Mouse (Mus musculus): ENCODE measurements around the gene Ddx49. TPM values are rescaled to one million over a fixed set of nuclear protein-coding genes. Genes with fewer than 3 reads are reported as not detected.

Gene Ddx49
- polyA plus RNA-seq, 1 experiment from 2014 or later = 54.1 TPM

DNA sequence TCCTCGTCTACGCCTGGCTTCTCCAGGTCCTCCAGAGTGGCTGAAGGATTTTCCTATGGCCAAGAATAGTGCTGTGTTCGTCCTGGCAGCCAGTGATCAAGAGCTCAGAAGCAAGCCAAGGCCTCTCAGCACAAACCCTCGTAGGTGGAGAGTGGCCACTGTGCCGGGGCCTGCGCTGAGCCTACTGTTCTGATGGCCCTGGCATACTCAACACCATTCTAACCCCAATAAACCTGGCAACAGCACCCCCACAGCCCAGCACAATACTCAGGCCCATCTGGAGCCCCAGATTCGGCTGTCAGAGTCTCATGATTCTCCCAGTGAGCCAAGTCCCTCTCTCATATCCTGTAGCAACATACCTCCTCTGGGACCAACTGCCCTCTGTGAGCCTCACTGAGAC, 38.4 kb upstream of the Ddx49 start:
- ATAC-seq (ENCODE audit: low FRiP score, low TSS enrichment) = no peak
- WGBS = 90% methylated on average over 7 of the region's 7 CpGs

DNA sequence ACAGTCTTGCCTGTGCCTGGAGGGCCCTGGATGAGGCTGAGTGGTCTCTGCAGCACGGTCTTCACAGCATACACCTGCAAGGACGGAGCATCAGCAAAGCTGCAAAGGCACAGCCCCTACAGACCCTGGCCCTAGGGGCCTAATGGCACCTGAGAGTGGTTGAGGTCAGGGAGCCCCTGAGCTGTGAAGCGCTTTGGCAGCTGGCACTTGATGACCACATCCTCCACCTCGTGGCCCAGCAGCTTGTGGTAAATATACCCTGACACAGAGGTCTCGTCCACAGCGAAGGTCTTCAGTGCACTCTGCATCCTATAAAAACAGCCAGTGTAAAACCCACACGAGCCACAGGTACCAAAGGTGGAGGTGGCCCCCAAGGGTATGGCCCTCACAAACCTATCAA, 36.6 kb upstream of the Ddx49 start:
- 85% methylated on average over 7 of the region's 7 CpGs for WGBS
- Histone ChIP-seq H3K36me3 (ENCODE audit: insufficient read depth, low read length) (peaks cover 91% of the 10 kb centered on the region), H3K4me1 (ENCODE audit: insufficient read depth, low read length) (no peaks in the 10 kb centered on the region), H3K9ac (replicated peaks; ENCODE audit: low read length) (no peak overlapping the region), H3K9me3 (ENCODE audit: low read length) (no peaks in the 10 kb centered on the region), H3K27ac (ENCODE audit: low read length) (no peak overlapping the region), H3K27me3 (ENCODE audit: insufficient read depth, low read length) (no peaks in the 10 kb centered on the region), H3K4me2 (replicated peaks; ENCODE audit: low read depth, low read length) (no peak overlapping the region), H3K4me3 (ENCODE audit: low read length) (no peak overlapping the region)
- no peak for ATAC-seq (ENCODE audit: low FRiP score, low TSS enrichment)

More for the DNA sequence above, 38.4 kb upstream of the Ddx49 start:
- Histone ChIP-seq H3K36me3 (ENCODE audit: insufficient read depth, low read length) (peaks cover 76% of the 10 kb centered on the region), H3K4me3 (ENCODE audit: low read length) (no peak overlapping the region), H3K27ac (ENCODE audit: low read length) (no peak overlapping the region), H3K4me2 (replicated peaks; ENCODE audit: low read depth, low read length) (no peak overlapping the region), H3K4me1 (ENCODE audit: insufficient read depth, low read length) (no peaks in the 10 kb centered on the region), H3K27me3 (ENCODE audit: insufficient read depth, low read length) (no peaks in the 10 kb centered on the region), H3K9me3 (ENCODE audit: low read length) (no peaks in the 10 kb centered on the region), H3K9ac (replicated peaks; ENCODE audit: low read length) (no peak overlapping the region)

DNA sequence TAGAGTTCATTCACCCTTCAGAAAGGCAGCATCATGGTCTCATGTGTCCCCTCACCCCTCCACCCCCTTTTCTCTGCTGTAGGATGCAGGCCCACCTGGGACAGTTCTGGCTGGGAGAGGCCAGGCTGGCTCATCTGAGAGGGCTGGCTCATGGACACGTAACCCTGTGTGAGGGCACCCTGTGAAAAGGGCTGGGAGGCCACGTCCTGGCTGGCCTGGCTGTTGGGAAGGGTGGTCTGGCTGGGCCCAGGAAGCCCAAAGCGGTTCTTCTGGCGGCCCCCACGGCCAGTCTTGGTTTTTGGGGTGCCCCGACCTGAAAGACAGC, 30.6 kb upstream of the Ddx49 start:
- H3K9me3 ChIP-seq (ENCODE audit: low read length) = no peaks in the 10 kb centered on the region
- no peak overlapping the region for H3K9ac ChIP-seq (replicated peaks; ENCODE audit: low read length)
- no peak overlapping the region for H3K27ac ChIP-seq (ENCODE audit: low read length)
- no peak overlapping the region for H3K4me3 ChIP-seq (ENCODE audit: low read length)
- ATAC-seq (ENCODE audit: low FRiP score, low TSS enrichment) = no peak
- H3K4me2 ChIP-seq (replicated peaks; ENCODE audit: low read depth, low read length) = no peak overlapping the region
- H3K27me3 ChIP-seq (ENCODE audit: insufficient read depth, low read length) = no peaks in the 10 kb centered on the region
- 96% methylated on average over 6 of the region's 6 CpGs for WGBS
- H3K4me1 ChIP-seq (ENCODE audit: insufficient read depth, low read length) = peaks cover 22% of the 10 kb centered on the region
- H3K36me3 ChIP-seq (ENCODE audit: insufficient read depth, low read length) = peaks cover 66% of the 10 kb centered on the region

DNA sequence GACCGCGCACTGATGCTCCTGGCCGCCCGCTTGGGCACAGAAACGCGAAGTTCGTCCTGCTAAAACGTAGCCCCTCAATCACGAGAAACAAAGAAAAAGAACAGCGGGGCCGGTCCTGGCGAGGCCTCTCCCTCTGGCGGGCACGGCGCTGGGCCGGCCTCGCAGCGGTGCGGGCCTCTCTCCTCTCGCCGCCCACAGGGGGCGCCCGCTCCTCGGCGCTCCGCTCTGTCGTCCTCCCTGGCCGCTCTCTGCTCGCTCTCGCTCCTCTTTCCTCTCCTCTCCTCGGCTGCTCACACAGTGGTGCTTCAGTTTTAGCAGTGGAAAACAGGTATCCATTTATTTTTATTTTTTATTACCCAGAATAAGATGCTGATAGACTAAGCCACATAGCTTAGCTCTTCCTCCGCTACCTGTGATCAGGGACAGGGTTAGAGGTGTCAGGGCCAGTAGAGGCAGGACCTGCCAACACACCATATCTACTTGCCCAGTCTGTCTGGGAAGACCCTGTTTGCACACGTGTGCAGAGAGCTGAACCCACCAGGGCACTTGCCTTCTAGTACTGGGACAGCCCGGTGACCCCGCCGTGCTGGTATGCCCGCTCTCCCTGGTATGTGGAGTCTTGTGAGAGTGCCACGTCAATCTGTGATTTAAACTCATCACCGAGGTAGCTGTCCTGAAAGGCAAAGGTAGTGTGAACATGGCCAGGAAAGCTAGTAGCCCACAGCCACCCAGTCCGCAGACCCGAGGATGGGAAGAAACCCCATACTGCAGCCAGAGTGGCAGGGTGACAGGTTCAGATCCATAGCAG, 30.0 kb upstream of the Ddx49 start:
- WGBS = 30% methylated on average over 41 of the region's 41 CpGs

DNA sequence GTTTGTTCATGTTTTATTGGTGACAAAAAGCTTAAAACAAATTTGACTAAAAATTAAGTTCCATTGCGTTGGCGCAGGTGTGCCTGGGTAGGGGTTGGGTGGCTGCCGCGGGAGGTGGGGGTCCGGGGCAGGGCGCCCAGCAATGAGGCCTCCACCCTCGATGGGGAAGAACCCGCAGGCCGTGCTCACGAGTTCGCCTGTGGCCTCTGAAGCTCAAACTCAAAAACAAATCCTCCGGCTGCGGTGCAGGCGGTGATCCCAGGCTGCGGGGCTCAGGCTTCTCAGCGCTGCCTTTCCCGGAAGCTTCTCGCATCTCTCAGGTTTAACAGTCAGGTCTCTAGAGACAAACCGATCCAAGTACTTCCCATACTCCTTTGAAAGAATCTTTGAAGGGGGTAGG, 29.2 kb upstream of the Ddx49 start:
- no peaks in the 10 kb centered on the region for H3K9me3 ChIP-seq (ENCODE audit: low read length)
- H3K4me3 ChIP-seq (ENCODE audit: low read length) = no peak overlapping the region
- peaks cover 53% of the 10 kb centered on the region for H3K36me3 ChIP-seq (ENCODE audit: insufficient read depth, low read length)
- H3K4me2 ChIP-seq (replicated peaks; ENCODE audit: low read depth, low read length) = no peak overlapping the region
- 77% methylated on average over 19 of the region's 19 CpGs for WGBS
- no peak for ATAC-seq (ENCODE audit: low FRiP score, low TSS enrichment)
- H3K9ac ChIP-seq (replicated peaks; ENCODE audit: low read length) = no peak overlapping the region
- no peak overlapping the region for H3K27ac ChIP-seq (ENCODE audit: low read length)
- H3K27me3 ChIP-seq (ENCODE audit: insufficient read depth, low read length) = no peaks in the 10 kb centered on the region
- H3K4me1 ChIP-seq (ENCODE audit: insufficient read depth, low read length) = peaks cover 22% of the 10 kb centered on the region

More for the DNA sequence above, 30.0 kb upstream of the Ddx49 start:
- peaks cover 60% of the 10 kb centered on the region for H3K36me3 ChIP-seq (ENCODE audit: insufficient read depth, low read length)
- peak; percentile 62 for ATAC-seq (ENCODE audit: low FRiP score, low TSS enrichment)
- H3K27ac ChIP-seq (ENCODE audit: low read length) = no peak overlapping the region
- H3K9ac ChIP-seq (replicated peaks; ENCODE audit: low read length) = no peak overlapping the region
- no peaks in the 10 kb centered on the region for H3K9me3 ChIP-seq (ENCODE audit: low read length)
- H3K4me3 ChIP-seq (ENCODE audit: low read length) = no peak overlapping the region
- H3K27me3 ChIP-seq (ENCODE audit: insufficient read depth, low read length) = no peaks in the 10 kb centered on the region
- peaks cover 22% of the 10 kb centered on the region for H3K4me1 ChIP-seq (ENCODE audit: insufficient read depth, low read length)
- no peak overlapping the region for H3K4me2 ChIP-seq (replicated peaks; ENCODE audit: low read depth, low read length)

DNA sequence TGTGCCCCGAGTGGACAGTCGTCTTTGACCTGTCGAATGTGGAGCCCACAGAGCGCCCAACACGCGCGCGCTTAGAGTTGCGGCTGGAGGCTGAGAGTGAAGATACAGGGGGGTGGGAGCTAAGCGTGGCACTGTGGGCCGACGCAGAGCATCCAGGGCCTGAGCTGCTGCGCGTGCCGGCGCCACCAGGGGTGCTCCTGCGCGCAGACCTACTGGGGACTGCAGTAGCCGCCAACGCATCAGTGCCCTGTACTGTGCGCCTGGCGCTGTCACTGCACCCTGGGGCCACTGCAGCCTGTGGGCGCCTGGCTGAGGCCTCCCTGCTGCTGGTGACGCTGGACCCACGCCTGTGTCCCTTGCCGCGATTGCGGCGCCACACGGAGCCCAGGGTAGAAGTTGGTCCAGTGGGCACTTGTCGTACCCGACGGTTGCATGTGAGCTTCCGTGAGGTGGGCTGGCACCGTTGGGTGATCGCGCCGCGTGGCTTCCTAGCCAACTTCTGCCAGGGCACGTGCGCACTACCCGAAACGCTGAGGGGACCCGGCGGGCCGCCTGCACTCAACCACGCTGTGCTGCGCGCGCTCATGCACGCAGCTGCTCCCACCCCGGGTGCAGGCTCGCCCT, 28.6 kb upstream of the Ddx49 start:
- 0 out of 2 replicates have a peak overlapping the region, but pooled peaks have one; percentile 56 for H3K9ac ChIP-seq (replicated peaks; ENCODE audit: low read length)
- H3K4me1 ChIP-seq (ENCODE audit: insufficient read depth, low read length) = peaks cover 22% of the 10 kb centered on the region
- H3K27me3 ChIP-seq (ENCODE audit: insufficient read depth, low read length) = no peaks in the 10 kb centered on the region
- H3K27ac ChIP-seq (ENCODE audit: low read length) = no peak overlapping the region
- peaks cover 46% of the 10 kb centered on the region for H3K36me3 ChIP-seq (ENCODE audit: insufficient read depth, low read length)
- H3K9me3 ChIP-seq (ENCODE audit: low read length) = no peaks in the 10 kb centered on the region
- peak overlapping the region; percentile 30 for H3K4me3 ChIP-seq (ENCODE audit: low read length)
- peak; percentile 88 for ATAC-seq (ENCODE audit: low FRiP score, low TSS enrichment)
- peak overlapping the region; percentile 49 for H3K4me2 ChIP-seq (replicated peaks; ENCODE audit: low read depth, low read length)
- WGBS = 31% methylated on average over 53 of the region's 53 CpGs

DNA sequence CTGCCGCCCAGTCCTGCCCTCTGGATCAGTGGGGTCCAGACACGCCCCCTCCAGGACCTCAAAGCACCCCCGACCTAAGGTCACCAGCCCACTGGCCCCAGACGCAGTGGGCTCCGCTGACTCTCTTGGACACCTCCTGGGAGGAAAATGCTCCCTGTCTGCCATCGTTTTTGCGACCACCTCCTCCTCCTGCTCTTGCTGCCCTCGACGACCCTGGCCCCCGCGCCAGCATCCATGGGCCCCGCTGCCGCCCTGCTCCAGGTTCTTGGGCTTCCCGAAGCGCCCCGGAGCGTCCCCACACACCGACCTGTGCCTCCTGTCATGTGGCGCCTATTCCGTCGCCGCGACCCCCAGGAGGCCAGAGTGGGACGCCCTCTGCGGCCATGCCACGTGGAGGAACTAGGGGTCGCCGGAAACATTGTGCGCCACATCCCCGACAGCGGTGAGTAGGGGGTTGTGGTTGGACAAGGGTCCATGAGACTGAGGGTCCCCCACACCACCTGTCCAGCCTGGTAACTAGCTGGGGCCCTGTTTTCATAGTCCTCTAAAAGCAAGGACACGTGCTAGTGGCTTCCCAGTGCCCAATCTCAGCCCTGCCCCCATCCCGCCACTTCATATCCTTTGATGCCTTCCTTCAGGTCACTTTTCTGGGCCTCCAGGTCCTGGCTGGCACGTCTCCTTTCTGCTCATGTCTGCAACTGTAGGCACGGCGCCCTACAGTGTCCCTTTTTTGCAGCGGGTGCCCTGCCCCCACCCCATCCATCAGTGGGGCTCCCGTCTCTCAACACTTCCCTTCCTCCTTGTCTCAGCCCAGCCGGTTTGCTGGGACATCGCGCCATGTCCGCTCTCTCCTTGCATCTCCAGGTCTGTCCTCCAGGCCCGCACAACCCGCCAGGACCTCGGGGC, 27.8 kb upstream of the Ddx49 start:
- peaks cover 39% of the 10 kb centered on the region for H3K36me3 ChIP-seq (ENCODE audit: insufficient read depth, low read length)
- no peaks in the 10 kb centered on the region for H3K9me3 ChIP-seq (ENCODE audit: low read length)
- H3K4me2 ChIP-seq (replicated peaks; ENCODE audit: low read depth, low read length) = peak overlapping the region; percentile 49
- H3K4me3 ChIP-seq (ENCODE audit: low read length) = peak overlapping the region; percentile 30
- no peak overlapping the region for H3K27ac ChIP-seq (ENCODE audit: low read length)
- no peaks in the 10 kb centered on the region for H3K27me3 ChIP-seq (ENCODE audit: insufficient read depth, low read length)
- H3K4me1 ChIP-seq (ENCODE audit: insufficient read depth, low read length) = peaks cover 22% of the 10 kb centered on the region
- WGBS = 6% methylated on average over 45 of the region's 45 CpGs
- H3K9ac ChIP-seq (replicated peaks; ENCODE audit: low read length) = 0 out of 2 replicates have a peak overlapping the region, but pooled peaks have one; percentile 56
- ATAC-seq (ENCODE audit: low FRiP score, low TSS enrichment) = peak; percentile 11; the same call in 1 of the 2 replicates

DNA sequence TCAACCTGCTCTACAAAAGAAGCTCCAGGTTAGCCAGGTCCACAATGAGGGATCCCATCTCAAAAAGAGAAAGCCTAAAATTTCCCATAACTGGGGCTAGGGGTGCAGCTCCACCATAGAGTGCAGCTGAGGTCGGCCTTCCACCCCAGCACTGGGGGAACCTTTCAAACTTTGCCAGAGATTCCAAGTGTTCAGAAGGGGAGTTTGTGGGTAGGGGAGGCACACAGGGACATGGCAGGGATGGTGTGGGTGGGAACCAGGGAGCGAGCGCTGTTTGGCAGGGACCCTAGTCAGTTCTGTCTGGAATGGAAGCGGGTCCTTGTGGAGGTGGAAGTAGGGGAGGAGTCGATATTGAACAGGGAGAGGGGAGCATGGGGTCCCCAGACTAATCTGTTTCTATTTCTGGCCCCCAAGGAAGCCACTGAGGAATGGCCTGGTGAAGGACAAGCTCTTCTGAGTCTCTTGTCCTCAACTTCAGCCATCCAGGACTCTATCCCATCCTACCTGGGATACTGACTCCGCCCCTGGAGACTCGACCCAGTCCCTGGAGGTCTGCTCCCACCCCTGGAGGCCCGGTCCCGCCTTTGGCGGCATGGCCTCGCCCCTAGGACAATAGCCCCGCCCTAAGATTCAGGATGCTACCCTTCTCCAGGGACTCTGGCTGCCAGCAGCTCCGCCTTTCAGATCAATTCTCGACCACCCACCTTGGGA, 27.0 kb upstream of the Ddx49 start, which contains the start of gene Gdf1:
Gdf1 (plus strand) TSS at position 694 of the 711 bp plus-strand sequence.
- H3K9ac ChIP-seq (replicated peaks; ENCODE audit: low read length) = 0 out of 2 replicates have a peak within 1 kb of the TSS, but pooled peaks have one; percentile 56
- no peak within 1 kb of the TSS for H3K27ac ChIP-seq (ENCODE audit: low read length)
- peak within 1 kb of the TSS; percentile 30 for H3K4me3 ChIP-seq (ENCODE audit: low read length)
- H3K4me1 ChIP-seq (ENCODE audit: insufficient read depth, low read length) = peaks cover 22% of the 10 kb centered on the region
- peak within 1 kb of the TSS; percentile 49 for H3K4me2 ChIP-seq (replicated peaks; ENCODE audit: low read depth, low read length)
- 30% methylated on average over 14 of the region's 14 CpGs for WGBS
- peak; percentile 4; the same call in 1 of the 2 replicates for ATAC-seq (ENCODE audit: low FRiP score, low TSS enrichment)
- H3K9me3 ChIP-seq (ENCODE audit: low read length) = no peaks in the 10 kb centered on the region
- H3K27me3 ChIP-seq (ENCODE audit: insufficient read depth, low read length) = no peaks in the 10 kb centered on the region
- peaks cover 31% of the 10 kb centered on the region for H3K36me3 ChIP-seq (ENCODE audit: insufficient read depth, low read length)

DNA sequence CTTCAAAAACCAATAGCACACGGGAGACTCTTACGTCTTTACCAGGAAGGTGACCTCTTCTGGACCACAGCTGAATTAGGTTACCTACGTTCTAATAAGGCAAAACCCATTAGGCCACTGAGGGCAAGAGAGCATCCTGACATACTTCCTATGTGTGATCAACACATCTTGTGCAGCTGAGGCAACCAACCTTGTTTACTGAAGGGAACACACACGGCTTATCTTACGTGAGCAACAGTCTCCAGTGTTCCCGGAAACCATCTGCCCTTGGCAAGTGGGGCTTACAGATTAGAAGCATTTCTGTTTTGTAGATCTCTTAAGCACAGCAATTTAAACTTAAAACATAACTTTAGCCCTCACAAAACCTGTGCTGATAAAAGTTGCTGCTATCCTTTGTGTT, 25.2 kb upstream of the Ddx49 start:
- 92% methylated on average over 6 of the region's 6 CpGs for WGBS
- Histone ChIP-seq H3K4me1 (ENCODE audit: insufficient read depth, low read length) (peaks cover 22% of the 10 kb centered on the region), H3K27me3 (ENCODE audit: insufficient read depth, low read length) (no peaks in the 10 kb centered on the region), H3K4me2 (replicated peaks; ENCODE audit: low read depth, low read length) (no peak overlapping the region), H3K9me3 (ENCODE audit: low read length) (no peaks in the 10 kb centered on the region), H3K9ac (replicated peaks; ENCODE audit: low read length) (no peak overlapping the region), H3K4me3 (ENCODE audit: low read length) (no peak overlapping the region), H3K27ac (ENCODE audit: low read length) (no peak overlapping the region), H3K36me3 (ENCODE audit: insufficient read depth, low read length) (peaks cover 13% of the 10 kb centered on the region)
- ATAC-seq (ENCODE audit: low FRiP score, low TSS enrichment) = no peak
